Mouse (Mus musculus) forebrain, embryonic 16.5 days (tissue): Measurements from ENCODE around the gene Rapgef2. TPM values are rescaled to one million over a fixed set of nuclear protein-coding genes. Genes with fewer than 3 reads are reported as not detected.

Experiments used
- ATAC-seq: fragments of 200-750 bp; cut with Nextera tagmentation; 2 replicates; pipeline ENCODE4 v1.8.0; 2017; ENCODE audit warnings: mild to moderate bottlenecking, moderate library complexity
- H3K27ac ChIP-seq: fragments of 300-500 bp; sonication (generic); 2 replicates; pipeline ENCODE4 v1.5.1; 2014; ENCODE audit warnings: low read length, control low read depth
- H3K27me3 ChIP-seq: fragments of 300-500 bp; sonication (generic); replicated peaks from 2 replicates; pipeline ENCODE4 v1.6.1; 2014; ENCODE audit warnings: low read length; ENCODE audit not compliant: control insufficient read depth, insufficient read depth
- H3K36me3 ChIP-seq: fragments of 300-500 bp; sonication (generic); 2 replicates; pipeline ENCODE4 v1.6.1; 2014; ENCODE audit not compliant: control insufficient read depth, insufficient read depth
- H3K4me1 ChIP-seq: fragments of 300-500 bp; sonication (generic); replicated peaks from 2 replicates; pipeline ENCODE4 v1.6.1; 2014; ENCODE audit warnings: low read length; ENCODE audit not compliant: control insufficient read depth, insufficient read depth
- H3K4me2 ChIP-seq: fragments of 300-500 bp; sonication (generic); 2 replicates; pipeline ENCODE4 v1.6.1; 2014; ENCODE audit warnings: mild to moderate bottlenecking, low read length, control low read depth
- H3K4me3 ChIP-seq: fragments of 300-500 bp; sonication (generic); replicated peaks from 2 replicates; pipeline ENCODE4 v1.5.1; 2014; ENCODE audit warnings: mild to moderate bottlenecking, low read length, control low read depth
- H3K9ac ChIP-seq: fragments of 300-500 bp; sonication (generic); replicated peaks from 2 replicates; pipeline ENCODE4 v1.6.1; 2014; ENCODE audit warnings: low read depth, low read length, control low read depth
- H3K9me3 ChIP-seq: fragments of 300-500 bp; sonication (generic); 2 replicates; pipeline ENCODE4 v1.6.1; 2016; ENCODE audit warnings: low read length; ENCODE audit not compliant: control insufficient read depth
- WGBS: fragments of 180-500 bp; shearing (Covaris S2); extraction: QIAGEN DNeasy Blood & Tissue Kit; methylation state at CpG from one replicate; pipeline ENCODE4 v1.1.7; 2014; 5-methylcytosine and 5-hydroxymethylcytosine counted together
- polyA plus RNA-seq: library from polyadenylated mRNA; unstranded; fragments of >200 nt; fragmentation: Nextera tagmentation; extraction: Ambion mirVana; gene quantifications from 2 replicates; pipeline ENCODE4 v1.2.1, GENCODE M21; 2015

The Rapgef2 gene
- polyA plus RNA-seq, 1 experiment from 2014 or later: 13.4 TPM

DNA sequence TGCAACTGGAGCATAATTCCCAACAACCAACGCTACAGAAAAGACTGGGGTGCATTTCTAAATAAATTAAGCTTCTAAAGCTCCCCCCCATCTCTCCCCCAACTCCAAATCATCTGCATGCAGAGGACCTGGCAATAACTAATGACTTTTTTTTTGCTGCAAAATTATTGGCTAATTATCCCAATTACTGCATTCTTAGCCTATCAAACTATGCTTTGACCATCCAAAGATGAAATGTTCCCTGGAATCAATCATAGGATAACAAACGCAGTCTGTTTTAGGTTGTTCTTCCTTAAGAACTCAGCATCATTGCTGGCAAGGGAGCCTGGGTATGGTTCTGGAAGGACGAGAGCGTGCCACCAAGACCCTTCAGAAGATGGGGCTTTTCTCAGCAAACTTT lies 22.3 kb upstream of the Rapgef2 start:
- Histone ChIP-seq H3K4me1 (0 out of 2 replicates have a peak, but pooled peaks cover 4% of the 10 kb centered on the region), H3K4me2 (no peak overlapping the region), H3K4me3 (no peak overlapping the region), H3K27me3 (no peaks in the 10 kb centered on the region), H3K9ac (no peak overlapping the region), H3K27ac (no peak overlapping the region), H3K9me3 (no peaks in the 10 kb centered on the region), H3K36me3 (no peaks in the 10 kb centered on the region)
- 80% methylated on average over 4 of the region's 4 CpGs for WGBS
- no peak for ATAC-seq

DNA sequence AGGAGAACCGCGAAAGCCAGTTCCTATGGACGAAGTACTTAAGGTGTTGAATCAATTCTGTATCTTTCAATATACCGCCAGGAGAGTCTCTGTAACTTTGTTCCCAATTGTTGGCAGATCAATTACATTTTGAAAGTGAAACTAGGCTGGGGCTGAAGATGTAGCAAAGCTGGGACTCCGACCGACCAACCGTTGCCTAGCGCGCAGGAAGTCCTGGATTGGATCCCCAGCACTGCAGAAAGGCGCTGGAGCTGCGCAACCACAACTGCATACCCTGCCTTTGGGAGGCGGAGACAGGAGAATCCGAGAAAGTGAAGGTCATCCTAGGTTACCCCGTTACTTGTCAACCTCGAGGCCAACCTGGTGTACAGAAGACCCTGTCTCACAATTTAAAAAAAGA lies 13.1 kb upstream of the Rapgef2 start:
- 88% methylated on average over 15 of the region's 15 CpGs for WGBS
- Histone ChIP-seq H3K4me1 (no peaks in the 10 kb centered on the region), H3K27me3 (no peaks in the 10 kb centered on the region), H3K36me3 (no peaks in the 10 kb centered on the region), H3K4me3 (no peak overlapping the region), H3K9ac (no peak overlapping the region), H3K4me2 (no peak overlapping the region), H3K27ac (no peak overlapping the region), H3K9me3 (no peaks in the 10 kb centered on the region)
- ATAC-seq: no peak

DNA sequence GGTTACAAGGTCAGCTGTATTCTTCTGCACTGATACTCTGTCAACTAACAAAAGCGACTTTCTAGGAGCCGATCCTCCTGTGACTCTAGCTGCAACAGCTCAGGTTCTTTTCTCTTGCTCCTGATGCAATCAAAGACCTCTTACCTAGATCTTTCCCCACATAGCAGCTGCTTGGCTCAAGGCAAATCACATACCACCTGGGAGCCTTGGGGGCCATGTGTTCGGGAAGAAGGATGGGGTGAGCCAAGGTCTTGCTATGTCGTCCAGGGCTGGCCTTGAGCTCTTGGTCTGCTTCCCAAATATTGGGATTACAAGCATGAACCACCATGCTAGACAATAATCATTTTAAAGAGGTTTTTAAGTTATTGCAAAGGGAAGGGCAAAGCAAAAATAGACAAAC lies 11.0 kb upstream of the Rapgef2 start:
- no peak overlapping the region for H3K4me2 ChIP-seq
- no peak overlapping the region for H3K4me3 ChIP-seq
- no peak overlapping the region for H3K27ac ChIP-seq
- no peaks in the 10 kb centered on the region for H3K27me3 ChIP-seq
- 89% methylated on average over 4 of the region's 4 CpGs for WGBS
- no peaks in the 10 kb centered on the region for H3K9me3 ChIP-seq
- no peak overlapping the region for H3K9ac ChIP-seq
- no peaks in the 10 kb centered on the region for H3K4me1 ChIP-seq
- no peak for ATAC-seq
- no peaks in the 10 kb centered on the region for H3K36me3 ChIP-seq

DNA sequence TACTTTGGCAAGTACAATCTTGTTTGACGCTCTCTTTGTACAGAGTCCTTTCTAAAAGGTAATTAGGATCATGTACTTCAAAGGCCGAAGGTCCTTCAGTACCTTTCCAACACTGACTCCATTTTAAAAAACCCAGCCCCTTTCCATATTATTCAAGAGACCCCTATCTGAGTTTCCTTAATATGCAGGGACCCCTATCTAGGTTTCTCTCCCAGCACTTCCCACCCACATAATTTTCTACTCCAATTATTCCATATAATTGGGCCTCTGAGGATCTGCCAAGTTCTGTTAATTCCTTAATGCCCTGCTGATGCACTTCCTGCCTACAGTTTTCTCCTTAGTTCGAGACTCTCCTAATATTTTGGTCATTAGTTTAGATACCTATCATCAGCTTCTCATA lies 10.3 kb upstream of the Rapgef2 start:
- Histone ChIP-seq H3K9ac (no peak overlapping the region), H3K4me2 (no peak overlapping the region), H3K27ac (no peak overlapping the region), H3K4me3 (no peak overlapping the region), H3K9me3 (no peaks in the 10 kb centered on the region), H3K27me3 (no peaks in the 10 kb centered on the region), H3K4me1 (no peaks in the 10 kb centered on the region), H3K36me3 (no peaks in the 10 kb centered on the region)
- ATAC-seq: no peak
- WGBS: 47% methylated on average over 3 of the region's 3 CpGs

DNA sequence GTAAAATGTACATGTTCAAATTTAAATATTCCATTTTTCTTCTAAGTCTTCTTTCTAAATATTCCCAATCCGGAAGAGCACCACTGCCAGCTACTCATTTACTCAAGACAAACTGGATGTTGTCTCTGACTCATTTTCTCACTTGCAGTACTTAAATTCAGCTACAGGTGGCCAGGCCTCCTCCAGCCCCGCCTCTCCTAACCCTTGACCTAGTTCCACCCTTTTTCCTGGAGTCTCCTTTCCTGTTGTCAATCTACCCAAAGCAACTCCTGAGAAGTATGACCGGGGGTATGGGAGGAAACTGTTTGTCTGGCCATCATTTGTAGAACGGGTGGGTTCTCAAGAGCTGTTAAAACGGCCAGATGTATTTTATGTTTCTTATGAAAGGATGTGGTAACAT lies 9.7 kb upstream of the Rapgef2 start:
- no peaks in the 10 kb centered on the region for H3K9me3 ChIP-seq

DNA sequence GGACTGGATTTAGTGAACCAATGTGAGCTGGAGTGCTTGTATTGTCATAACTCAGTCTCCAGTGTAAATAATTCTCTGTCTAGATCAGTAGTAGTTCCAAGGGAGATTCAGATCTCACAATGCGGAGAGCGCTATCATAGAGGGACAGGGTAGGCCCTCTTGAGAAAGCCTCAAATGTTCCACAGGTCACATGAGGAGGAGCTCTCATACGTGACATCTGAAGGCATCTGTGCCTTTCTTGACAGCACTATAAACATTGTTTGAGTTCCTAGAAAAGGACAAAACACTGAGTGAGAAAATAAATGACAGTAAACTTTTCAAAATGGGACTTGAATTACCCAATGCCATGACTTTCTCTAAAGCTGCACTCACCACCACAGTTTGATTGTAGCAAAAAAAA lies 8.4 kb upstream of the Rapgef2 start:
- no peak overlapping the region for H3K4me2 ChIP-seq
- H3K27ac ChIP-seq: no peak overlapping the region
- no peaks in the 10 kb centered on the region for H3K27me3 ChIP-seq
- no peak overlapping the region for H3K9ac ChIP-seq
- no peaks in the 10 kb centered on the region for H3K36me3 ChIP-seq
- H3K9me3 ChIP-seq: no peaks in the 10 kb centered on the region
- no peak overlapping the region for H3K4me3 ChIP-seq
- no peaks in the 10 kb centered on the region for H3K4me1 ChIP-seq
- ATAC-seq: no peak
- 93% methylated on average over 3 of the region's 3 CpGs for WGBS

More for the DNA sequence above, 9.7 kb upstream of the Rapgef2 start:
- H3K27me3 ChIP-seq: no peaks in the 10 kb centered on the region
- no peaks in the 10 kb centered on the region for H3K36me3 ChIP-seq
- H3K27ac ChIP-seq: no peak overlapping the region
- no peak overlapping the region for H3K9ac ChIP-seq
- 71% methylated on average over 5 of the region's 5 CpGs for WGBS
- H3K4me2 ChIP-seq: no peak overlapping the region
- H3K4me3 ChIP-seq: no peak overlapping the region
- no peaks in the 10 kb centered on the region for H3K4me1 ChIP-seq
- ATAC-seq: no peak

DNA sequence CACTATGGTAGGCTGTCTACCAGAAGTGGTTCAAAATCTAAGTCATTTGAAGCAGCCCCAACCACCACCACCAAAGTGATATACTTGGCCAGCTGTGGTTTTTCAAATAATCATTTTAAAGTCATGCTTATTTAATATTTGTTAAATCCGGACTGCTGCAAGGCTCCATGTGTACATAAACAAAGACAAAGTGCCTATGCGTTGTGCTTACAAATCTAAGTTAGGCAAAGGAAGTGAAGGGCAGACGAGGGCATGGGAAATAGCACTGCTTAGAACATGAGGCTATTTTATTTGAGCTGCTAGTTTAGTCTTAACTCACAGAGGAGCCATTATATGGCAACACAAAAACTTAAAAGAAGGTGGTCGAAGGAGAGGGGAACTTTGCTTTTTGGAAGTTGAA lies 6.7 kb upstream of the Rapgef2 start:
- no peaks in the 10 kb centered on the region for H3K9me3 ChIP-seq
- no peak overlapping the region for H3K4me2 ChIP-seq
- no peak overlapping the region for H3K27ac ChIP-seq
- H3K36me3 ChIP-seq: no peaks in the 10 kb centered on the region
- no peak overlapping the region for H3K9ac ChIP-seq
- H3K27me3 ChIP-seq: no peaks in the 10 kb centered on the region
- WGBS: 72% methylated on average over 4 of the region's 4 CpGs
- no peak overlapping the region for H3K4me3 ChIP-seq
- no peak for ATAC-seq
- H3K4me1 ChIP-seq: no peaks in the 10 kb centered on the region; the same call in 1 of the 2 replicates

DNA sequence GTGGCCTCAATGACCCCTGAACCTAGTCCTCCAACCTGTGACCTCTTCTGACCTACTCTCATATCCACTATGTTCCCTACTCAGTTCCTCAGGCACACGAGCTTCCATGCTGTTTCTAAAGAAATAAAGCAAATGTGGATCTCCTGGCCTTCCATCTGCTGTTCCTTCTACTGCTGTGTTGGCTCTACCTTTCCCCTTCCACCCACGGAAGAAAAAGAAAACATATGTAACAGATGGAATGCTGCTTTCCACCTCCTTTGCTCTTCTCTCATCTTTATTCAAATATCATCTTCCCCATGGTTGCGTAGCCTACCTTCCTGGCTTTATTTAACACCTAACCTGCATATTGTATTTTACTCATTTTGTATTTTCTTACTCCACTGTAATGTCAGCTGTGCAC lies 2.7 kb upstream of the Rapgef2 start:
- ATAC-seq: no peak
- Histone ChIP-seq H3K9ac (no peak overlapping the region), H3K27me3 (no peaks in the 10 kb centered on the region), H3K4me3 (no peak overlapping the region), H3K9me3 (no peaks in the 10 kb centered on the region), H3K36me3 (no peaks in the 10 kb centered on the region), H3K4me2 (no peak overlapping the region), H3K4me1 (peaks cover 22% of the 10 kb centered on the region), H3K27ac (no peak overlapping the region)
- 72% methylated on average over 3 of the region's 3 CpGs for WGBS

DNA sequence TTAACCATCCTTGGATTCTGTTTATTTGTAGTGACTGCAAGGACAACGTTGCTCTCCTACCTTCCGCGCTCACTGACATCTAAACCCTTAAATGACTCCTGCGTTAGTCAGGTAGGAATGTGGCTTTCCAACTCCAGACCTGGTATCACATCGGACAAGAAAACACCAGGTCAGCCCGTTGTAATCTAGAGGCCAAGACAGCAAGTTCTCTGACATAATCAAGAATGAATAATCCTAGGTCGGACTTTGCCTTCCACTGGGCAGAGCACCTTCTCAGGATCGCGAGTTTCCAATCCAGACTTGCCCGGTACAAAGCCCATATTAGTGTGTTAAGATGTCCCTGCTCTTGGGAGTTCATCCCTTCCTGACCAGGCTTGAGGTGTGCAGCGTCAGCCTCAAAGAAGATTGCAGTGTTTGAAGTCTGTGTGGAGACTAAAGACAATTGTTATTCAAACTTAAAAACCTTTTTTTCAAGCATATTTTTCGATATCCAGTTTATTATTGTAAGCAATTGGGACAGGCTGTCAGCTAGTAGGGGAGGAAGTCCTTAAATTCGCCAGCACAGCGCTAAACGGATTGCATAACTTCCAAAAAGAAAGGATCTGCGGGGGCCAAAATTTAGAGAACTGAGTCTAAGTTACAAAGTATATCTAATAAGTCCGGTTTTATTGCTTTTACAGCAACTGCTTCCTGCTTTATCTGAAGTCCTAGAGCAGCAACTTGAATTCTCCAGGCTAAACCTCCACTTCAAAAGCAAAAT lies 1.6 kb upstream of the Rapgef2 start:
- peaks cover 31% of the 10 kb centered on the region for H3K4me1 ChIP-seq
- no peak overlapping the region for H3K27ac ChIP-seq
- ATAC-seq: no peak
- peak overlapping the region; percentile 66 for H3K4me2 ChIP-seq
- H3K9ac ChIP-seq: peak overlapping the region; percentile 97
- H3K9me3 ChIP-seq: no peaks in the 10 kb centered on the region
- H3K36me3 ChIP-seq: no peaks in the 10 kb centered on the region
- peak overlapping the region; percentile 99 for H3K4me3 ChIP-seq
- WGBS: 17% methylated on average over 17 of the region's 17 CpGs
- no peaks in the 10 kb centered on the region for H3K27me3 ChIP-seq
